Mouse (Mus musculus): Measurements from ENCODE around the gene Ptpn13. TPM values are rescaled to one million over a fixed set of nuclear protein-coding genes. Genes with fewer than 3 reads are reported as not detected.

Gene Ptpn13
- polyA plus RNA-seq, 1 experiment from 2014 or later = 4.8 TPM

DNA sequence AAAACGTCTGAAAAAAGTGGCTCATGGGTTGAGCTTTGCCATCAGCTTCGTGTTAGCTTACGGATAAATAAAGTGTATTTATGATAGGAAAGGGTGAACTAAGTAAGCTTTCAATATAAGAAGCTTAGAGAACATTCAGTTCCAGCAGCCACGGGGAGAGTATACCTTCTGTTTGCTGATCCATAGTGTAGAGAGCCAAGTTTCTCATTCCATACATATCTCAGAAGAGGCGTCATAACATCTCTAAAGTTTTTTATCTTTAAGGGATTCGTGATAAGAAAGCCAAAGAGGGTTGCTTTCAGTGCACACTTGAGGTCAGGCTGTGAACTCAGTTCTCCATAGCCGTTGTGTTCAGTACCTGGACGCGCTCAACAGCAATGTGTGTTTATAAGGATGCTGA, 105.2 kb downstream of the Ptpn13 start:
- Histone ChIP-seq H3K4me2 (ENCODE audit: low read length) (no peak overlapping the region), H3K27me3 (replicated peaks; ENCODE audit: control insufficient read depth, insufficient read depth, low read length) (no peaks in the 10 kb centered on the region), H3K9me3 (replicated peaks; ENCODE audit: control insufficient read depth, low read length) (no peaks in the 10 kb centered on the region), H3K27ac (ENCODE audit: low read depth, low read length) (no peak overlapping the region), H3K4me3 (ENCODE audit: low read depth, low read length) (no peak overlapping the region), H3K36me3 (ENCODE audit: control insufficient read depth, insufficient read depth, low read length) (0 out of 2 replicates have a peak, but pooled peaks cover 3% of the 10 kb centered on the region), H3K4me1 (ENCODE audit: control insufficient read depth, insufficient read depth, low read length) (no peaks in the 10 kb centered on the region), H3K9ac (ENCODE audit: low read length) (no peak overlapping the region)
- ATAC-seq (no peak), DNase-seq (ENCODE audit: low spot score) (no peak)
- WGBS = 90% methylated on average over 9 of the region's 9 CpGs

DNA sequence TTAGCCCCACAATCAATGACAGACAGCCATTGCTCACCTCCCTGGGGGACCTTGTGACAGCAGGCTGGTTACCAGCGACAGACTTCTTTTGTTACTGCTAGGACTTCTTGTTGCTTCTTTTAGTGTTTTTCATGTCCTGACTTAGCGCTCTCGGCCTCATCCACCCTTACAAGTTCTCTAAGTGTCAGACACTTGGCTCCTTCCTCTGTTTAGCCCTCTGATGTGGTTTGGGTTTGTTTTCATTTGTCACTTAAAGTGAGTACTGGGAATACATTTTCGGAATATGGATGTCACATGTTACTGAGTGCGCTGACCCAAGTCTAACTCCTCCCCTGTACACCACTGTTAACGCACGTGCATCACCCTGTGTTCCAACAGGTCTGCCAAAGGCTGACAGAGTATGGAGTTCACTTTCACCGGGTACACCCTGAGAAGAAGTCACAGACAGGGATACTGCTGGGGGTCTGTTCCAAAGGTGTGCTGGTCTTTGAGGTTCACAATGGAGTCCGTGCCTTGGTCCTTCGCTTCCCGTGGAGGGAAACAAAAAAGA, 107.9 kb downstream of the Ptpn13 start:
- Histone ChIP-seq H3K4me3 (ENCODE audit: low read depth, low read length) (no peak overlapping the region), H3K36me3 (ENCODE audit: control insufficient read depth, insufficient read depth, low read length) (0 out of 2 replicates have a peak, but pooled peaks cover 3% of the 10 kb centered on the region), H3K9me3 (replicated peaks; ENCODE audit: control insufficient read depth, low read length) (no peaks in the 10 kb centered on the region), H3K9ac (ENCODE audit: low read length) (no peak overlapping the region), H3K27me3 (replicated peaks; ENCODE audit: control insufficient read depth, insufficient read depth, low read length) (no peaks in the 10 kb centered on the region), H3K4me1 (ENCODE audit: control insufficient read depth, insufficient read depth, low read length) (no peaks in the 10 kb centered on the region), H3K27ac (ENCODE audit: low read depth, low read length) (no peak overlapping the region), H3K4me2 (ENCODE audit: low read length) (no peak overlapping the region)
- DNase-seq (ENCODE audit: low spot score) = no peak
- ATAC-seq = no peak
- 77% methylated on average over 11 of the region's 11 CpGs for WGBS

DNA sequence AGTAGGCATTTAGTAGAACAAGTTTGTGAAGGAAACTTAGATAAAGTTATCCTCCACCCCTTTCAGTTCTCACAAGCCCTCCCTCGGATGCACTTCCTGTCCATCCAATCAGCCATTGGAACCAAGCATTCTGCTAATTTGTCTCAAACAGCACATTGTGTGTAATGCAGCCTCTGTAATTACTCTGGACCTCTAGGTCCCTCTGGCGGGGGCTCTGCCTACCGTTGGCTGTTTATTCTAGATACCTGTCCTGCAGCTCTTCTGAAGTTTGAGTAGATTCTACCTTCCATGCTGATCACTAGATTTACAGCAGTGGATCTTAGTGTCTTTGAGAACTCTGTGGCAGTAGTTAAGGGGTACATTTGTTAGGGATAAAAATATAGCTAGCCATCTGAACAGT, 109.5 kb downstream of the Ptpn13 start:
- Histone ChIP-seq H3K27ac (ENCODE audit: low read depth, low read length) (no peak overlapping the region), H3K4me1 (ENCODE audit: control insufficient read depth, insufficient read depth, low read length) (no peaks in the 10 kb centered on the region), H3K4me2 (ENCODE audit: low read length) (no peak overlapping the region), H3K9ac (ENCODE audit: low read length) (no peak overlapping the region), H3K4me3 (ENCODE audit: low read depth, low read length) (no peak overlapping the region), H3K27me3 (replicated peaks; ENCODE audit: control insufficient read depth, insufficient read depth, low read length) (no peaks in the 10 kb centered on the region), H3K36me3 (ENCODE audit: control insufficient read depth, insufficient read depth, low read length) (0 out of 2 replicates have a peak, but pooled peaks cover 3% of the 10 kb centered on the region), H3K9me3 (replicated peaks; ENCODE audit: control insufficient read depth, low read length) (no peaks in the 10 kb centered on the region)
- 62% methylated on average over 3 of the region's 3 CpGs for WGBS
- no peak for ATAC-seq
- DNase-seq (ENCODE audit: low spot score) = no peak

DNA sequence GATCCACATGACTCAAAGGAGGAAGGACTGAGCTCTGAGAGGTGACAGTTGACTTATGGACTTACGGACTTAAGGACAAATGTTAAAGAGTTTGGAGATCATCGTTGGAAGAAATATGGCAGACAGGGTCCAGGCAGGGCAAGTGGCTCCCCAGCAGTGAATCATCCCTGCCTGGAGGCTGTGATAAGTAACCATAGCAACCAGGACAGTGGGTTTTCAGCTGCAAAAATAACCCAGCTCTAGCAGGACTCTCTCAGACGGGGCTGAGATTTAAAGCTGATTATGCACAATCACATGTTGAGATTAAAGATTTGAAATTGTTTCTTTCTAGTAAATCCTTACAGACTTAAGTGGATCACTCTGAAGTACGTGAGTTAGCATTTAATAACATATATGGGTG, 112.4 kb downstream of the Ptpn13 start:
- 69% methylated on average over 4 of the region's 4 CpGs for WGBS
- no peaks in the 10 kb centered on the region for H3K27me3 ChIP-seq (replicated peaks; ENCODE audit: control insufficient read depth, insufficient read depth, low read length)
- H3K36me3 ChIP-seq (ENCODE audit: control insufficient read depth, insufficient read depth, low read length) = 0 out of 2 replicates have a peak, but pooled peaks cover 3% of the 10 kb centered on the region
- DNase-seq (ENCODE audit: low spot score) = no peak
- H3K4me2 ChIP-seq (ENCODE audit: low read length) = no peak overlapping the region
- no peak for ATAC-seq
- no peaks in the 10 kb centered on the region for H3K9me3 ChIP-seq (replicated peaks; ENCODE audit: control insufficient read depth, low read length)
- H3K9ac ChIP-seq (ENCODE audit: low read length) = no peak overlapping the region
- peaks cover 7% of the 10 kb centered on the region; the same call in 1 of the 2 replicates for H3K4me1 ChIP-seq (ENCODE audit: control insufficient read depth, insufficient read depth, low read length)
- H3K27ac ChIP-seq (ENCODE audit: low read depth, low read length) = no peak overlapping the region
- no peak overlapping the region for H3K4me3 ChIP-seq (ENCODE audit: low read depth, low read length)

DNA sequence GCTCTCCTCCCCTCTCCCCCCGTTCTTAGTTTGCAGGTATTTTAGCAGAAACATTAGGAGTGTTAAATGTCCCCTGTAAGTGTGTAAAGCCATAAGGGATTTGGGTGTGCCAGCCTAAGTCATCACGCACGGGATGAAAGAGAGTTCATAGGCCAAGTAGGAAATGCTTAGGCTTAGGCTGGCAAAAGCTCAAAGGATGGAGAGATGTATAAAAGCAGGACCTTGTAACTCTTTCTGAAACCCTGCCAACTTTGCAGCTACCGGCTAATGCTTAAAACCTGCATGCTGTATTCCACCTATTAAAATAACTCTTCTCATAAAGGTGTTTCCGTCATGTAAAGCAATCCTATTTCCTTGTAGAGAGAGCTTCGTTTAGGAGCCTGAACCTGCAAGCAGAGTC, 115.6 kb downstream of the Ptpn13 start:
- H3K9me3 ChIP-seq (replicated peaks; ENCODE audit: control insufficient read depth, low read length) = no peaks in the 10 kb centered on the region
- ATAC-seq (no peak), DNase-seq (ENCODE audit: low spot score) (peak; percentile 23)
- H3K36me3 ChIP-seq (ENCODE audit: control insufficient read depth, insufficient read depth, low read length) = 0 out of 2 replicates have a peak, but pooled peaks cover 3% of the 10 kb centered on the region
- peak overlapping the region; percentile 48; the same call in 1 of the 2 replicates for H3K27ac ChIP-seq (ENCODE audit: low read depth, low read length)
- H3K4me1 ChIP-seq (ENCODE audit: control insufficient read depth, insufficient read depth, low read length) = peaks cover 7% of the 10 kb centered on the region; the same call in 1 of the 2 replicates
- H3K27me3 ChIP-seq (replicated peaks; ENCODE audit: control insufficient read depth, insufficient read depth, low read length) = no peaks in the 10 kb centered on the region
- H3K9ac ChIP-seq (ENCODE audit: low read length) = no peak overlapping the region
- no peak overlapping the region for H3K4me2 ChIP-seq (ENCODE audit: low read length)
- WGBS = 75% methylated on average over 6 of the region's 6 CpGs
- no peak overlapping the region for H3K4me3 ChIP-seq (ENCODE audit: low read depth, low read length)

DNA sequence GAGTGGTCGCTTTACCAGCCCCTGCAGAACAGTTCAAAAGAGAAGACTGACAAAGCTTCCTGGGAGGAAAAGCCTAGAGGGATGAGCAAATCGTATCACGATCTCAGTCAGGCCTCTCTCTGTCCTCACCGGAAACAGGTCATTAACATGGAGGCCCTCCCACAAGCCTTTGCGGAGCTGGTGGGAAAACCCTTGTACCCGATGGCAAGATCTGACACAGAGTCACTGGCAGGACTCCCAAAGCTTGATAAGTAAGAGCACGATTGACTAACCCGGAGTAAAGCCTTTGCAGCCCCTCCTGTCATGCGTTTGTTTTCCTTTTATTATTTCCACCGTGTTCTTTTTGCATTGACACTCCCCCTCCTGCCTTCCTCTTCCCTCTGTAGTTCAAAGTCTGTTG, 116.1 kb downstream of the Ptpn13 start:
- H3K4me3 ChIP-seq (ENCODE audit: low read depth, low read length) = no peak overlapping the region
- H3K4me1 ChIP-seq (ENCODE audit: control insufficient read depth, insufficient read depth, low read length) = peaks cover 7% of the 10 kb centered on the region; the same call in 1 of the 2 replicates
- no peak overlapping the region for H3K9ac ChIP-seq (ENCODE audit: low read length)
- H3K36me3 ChIP-seq (ENCODE audit: control insufficient read depth, insufficient read depth, low read length) = 0 out of 2 replicates have a peak, but pooled peaks cover 3% of the 10 kb centered on the region
- H3K4me2 ChIP-seq (ENCODE audit: low read length) = no peak overlapping the region
- ATAC-seq (peak; percentile 40; the same call in 1 of the 2 replicates), DNase-seq (ENCODE audit: low spot score) (peak; percentile 57)
- WGBS = 54% methylated on average over 10 of the region's 10 CpGs
- no peaks in the 10 kb centered on the region for H3K9me3 ChIP-seq (replicated peaks; ENCODE audit: control insufficient read depth, low read length)
- no peaks in the 10 kb centered on the region for H3K27me3 ChIP-seq (replicated peaks; ENCODE audit: control insufficient read depth, insufficient read depth, low read length)
- H3K27ac ChIP-seq (ENCODE audit: low read depth, low read length) = peak overlapping the region; percentile 48; the same call in 1 of the 2 replicates

DNA sequence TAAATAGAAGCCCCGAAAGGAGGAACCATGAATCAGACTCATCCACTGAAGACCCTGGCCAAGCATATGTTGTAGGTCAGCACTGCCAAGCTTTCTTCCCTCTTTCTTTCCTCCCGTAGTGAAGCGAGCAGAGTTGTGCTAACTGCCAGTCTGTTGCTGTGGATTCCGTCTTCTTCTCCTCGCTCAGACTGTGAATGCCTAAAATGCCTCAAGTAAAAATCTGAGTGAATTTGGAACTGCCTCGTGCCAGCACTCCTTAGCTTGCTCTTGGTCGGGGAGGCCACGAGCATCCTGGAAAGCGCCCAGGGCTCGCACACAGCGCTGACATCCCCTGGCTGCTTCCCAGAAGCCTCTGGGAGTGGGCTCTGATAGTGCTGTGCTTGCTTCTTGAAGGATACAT, 116.5 kb downstream of the Ptpn13 start:
- peak; percentile 58 for DNase-seq (ENCODE audit: low spot score)
- H3K4me2 ChIP-seq (ENCODE audit: low read length) = no peak overlapping the region
- peaks cover 7% of the 10 kb centered on the region; the same call in 1 of the 2 replicates for H3K4me1 ChIP-seq (ENCODE audit: control insufficient read depth, insufficient read depth, low read length)
- H3K9me3 ChIP-seq (replicated peaks; ENCODE audit: control insufficient read depth, low read length) = no peaks in the 10 kb centered on the region
- no peak overlapping the region for H3K9ac ChIP-seq (ENCODE audit: low read length)
- H3K4me3 ChIP-seq (ENCODE audit: low read depth, low read length) = no peak overlapping the region
- ATAC-seq = peak; percentile 61; the same call in 1 of the 2 replicates
- H3K27ac ChIP-seq (ENCODE audit: low read depth, low read length) = peak overlapping the region; percentile 48; the same call in 1 of the 2 replicates
- 0 out of 2 replicates have a peak, but pooled peaks cover 3% of the 10 kb centered on the region for H3K36me3 ChIP-seq (ENCODE audit: control insufficient read depth, insufficient read depth, low read length)
- H3K27me3 ChIP-seq (replicated peaks; ENCODE audit: control insufficient read depth, insufficient read depth, low read length) = no peaks in the 10 kb centered on the region
- WGBS = 56% methylated on average over 11 of the region's 11 CpGs

DNA sequence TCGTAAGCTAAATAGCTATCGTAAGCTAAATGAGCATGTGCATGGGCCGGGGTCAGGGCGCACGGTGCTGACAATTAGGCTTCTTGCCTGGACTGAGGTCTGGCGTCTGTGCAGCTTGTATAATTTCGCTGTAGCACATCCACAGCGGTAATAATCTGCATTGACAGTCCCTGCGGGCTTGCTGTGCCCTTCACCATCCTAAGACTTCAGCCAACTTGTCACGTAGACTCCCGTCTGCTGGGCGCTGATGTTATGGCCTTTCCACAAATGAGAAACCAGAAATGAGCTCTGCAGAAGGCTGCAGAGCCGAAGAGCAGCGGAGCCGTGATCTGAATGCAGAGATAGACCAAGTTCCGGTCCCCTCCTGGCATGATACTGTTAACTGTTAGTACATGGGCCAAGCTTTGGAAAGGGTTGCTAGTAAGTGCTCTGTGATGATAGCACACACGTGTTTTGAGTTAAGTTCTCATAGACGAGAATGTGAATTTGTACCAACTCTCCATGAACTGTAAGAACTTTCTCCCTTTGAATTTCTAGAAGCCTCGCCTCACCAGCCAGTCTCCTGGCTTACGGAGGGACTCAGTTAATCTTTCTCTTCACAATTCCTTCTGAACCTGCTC, 120.5 kb downstream of the Ptpn13 start:
- H3K27ac ChIP-seq (ENCODE audit: low read depth, low read length) = no peak overlapping the region
- H3K36me3 ChIP-seq (ENCODE audit: control insufficient read depth, insufficient read depth, low read length) = no peaks in the 10 kb centered on the region
- peaks cover 7% of the 10 kb centered on the region; the same call in 1 of the 2 replicates for H3K4me1 ChIP-seq (ENCODE audit: control insufficient read depth, insufficient read depth, low read length)
- WGBS = 92% methylated on average over 20 of the region's 20 CpGs
- H3K27me3 ChIP-seq (replicated peaks; ENCODE audit: control insufficient read depth, insufficient read depth, low read length) = no peaks in the 10 kb centered on the region
- no peak overlapping the region for H3K9ac ChIP-seq (ENCODE audit: low read length)
- no peaks in the 10 kb centered on the region for H3K9me3 ChIP-seq (replicated peaks; ENCODE audit: control insufficient read depth, low read length)
- H3K4me2 ChIP-seq (ENCODE audit: low read length) = no peak overlapping the region
- H3K4me3 ChIP-seq (ENCODE audit: low read depth, low read length) = no peak overlapping the region
- ATAC-seq (no peak), DNase-seq (ENCODE audit: low spot score) (no peak)

DNA sequence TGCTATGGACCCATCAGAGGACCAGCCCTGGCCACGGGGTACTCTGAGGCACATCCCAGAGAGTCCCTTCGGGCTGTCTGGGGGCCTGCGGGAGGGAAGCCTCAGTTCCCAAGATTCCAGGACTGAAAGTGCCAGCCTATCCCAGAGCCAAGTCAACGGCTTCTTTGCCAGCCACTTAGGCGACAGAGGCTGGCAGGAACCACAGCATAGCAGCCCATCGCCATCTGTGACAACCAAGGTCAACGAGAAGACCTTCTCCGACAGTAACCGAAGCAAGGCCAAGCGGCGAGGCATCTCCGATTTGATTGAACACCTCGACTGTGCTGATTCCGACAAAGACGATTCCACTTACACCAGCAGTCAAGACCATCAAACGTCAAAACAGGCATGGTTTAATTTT, 129.8 kb downstream of the Ptpn13 start:
- DNase-seq (ENCODE audit: low spot score) = no peak

More for the DNA sequence above, 129.8 kb downstream of the Ptpn13 start:
- no peak overlapping the region for H3K4me3 ChIP-seq (ENCODE audit: low read depth, low read length)
- H3K9ac ChIP-seq (ENCODE audit: low read length) = no peak overlapping the region
- peaks cover 12% of the 10 kb centered on the region; the same call in 1 of the 2 replicates for H3K36me3 ChIP-seq (ENCODE audit: control insufficient read depth, insufficient read depth, low read length)
- no peaks in the 10 kb centered on the region for H3K4me1 ChIP-seq (ENCODE audit: control insufficient read depth, insufficient read depth, low read length)
- no peaks in the 10 kb centered on the region for H3K9me3 ChIP-seq (replicated peaks; ENCODE audit: control insufficient read depth, low read length)
- whole genome bisulfite sequencing = 84% methylated on average over 16 of the region's 16 CpGs
- H3K27ac ChIP-seq (ENCODE audit: low read depth, low read length) = no peak overlapping the region
- H3K27me3 ChIP-seq (replicated peaks; ENCODE audit: control insufficient read depth, insufficient read depth, low read length) = no peaks in the 10 kb centered on the region
- ATAC-seq = no peak
- H3K4me2 ChIP-seq (ENCODE audit: low read length) = no peak overlapping the region

Data from forebrain, embryonic 14.5 days (tissue).